Mouse (Mus musculus): Measurements from ENCODE around the gene Lrwd1. TPM values are rescaled to one million over a fixed set of nuclear protein-coding genes. Genes with fewer than 3 reads are reported as not detected.
"Not testable (repeated sequence)": the region's sequence is repeated elsewhere in the genome, so short reads cannot be mapped to it uniquely, and the experiment has no call there.

The Lrwd1 gene
- polyA plus RNA-seq, 1 experiment from 2014 or later = 43.2 TPM

DNA sequence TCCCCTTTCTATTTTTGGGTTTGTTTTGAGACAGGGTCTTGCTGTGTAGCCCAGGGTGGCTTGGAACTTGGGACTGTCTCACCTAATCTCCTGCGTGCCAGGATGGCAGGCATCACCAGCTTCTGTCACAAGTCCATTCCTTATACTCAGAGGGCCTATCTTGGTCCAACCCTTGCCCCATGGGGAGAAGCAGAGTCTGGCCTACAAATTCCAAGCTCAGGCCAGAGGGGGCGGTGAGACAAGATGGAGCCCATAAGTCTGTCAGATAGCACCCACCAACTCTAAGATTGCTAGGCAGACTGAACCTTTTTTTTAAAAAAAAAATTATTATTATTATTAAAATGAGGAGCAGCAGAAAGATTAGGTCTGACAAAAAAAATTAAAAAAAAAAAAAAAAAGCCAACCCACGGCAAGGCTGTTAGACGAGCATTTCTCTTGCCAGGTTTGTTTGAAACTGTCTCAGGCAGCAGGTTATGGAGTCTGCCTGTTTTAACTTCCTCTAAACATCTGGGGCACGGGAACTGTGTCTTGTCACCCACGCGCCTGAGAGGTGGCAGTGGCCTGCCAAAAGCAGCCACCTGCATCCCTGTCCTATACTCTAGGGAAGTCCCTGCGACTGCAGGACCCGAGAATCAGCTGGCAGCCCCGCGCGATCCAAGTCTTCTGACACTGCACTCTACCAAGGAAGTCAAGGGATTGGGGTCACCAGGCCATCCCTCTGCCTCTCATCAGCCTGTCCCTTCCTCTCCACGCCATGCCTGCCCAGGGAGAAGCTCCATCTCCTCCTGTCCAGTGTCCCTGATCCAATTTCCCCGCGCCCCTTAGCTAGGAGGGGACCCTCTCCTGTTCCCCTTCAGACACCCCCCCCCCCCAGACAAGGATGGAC, 34.0 kb upstream of the Lrwd1 start:
- Histone ChIP-seq H3K4me2 (peak overlapping the region; percentile 86), H3K36me3 (ENCODE audit: poor library complexity, severe bottlenecking) (peaks cover 16% of the 10 kb centered on the region), H3K4me3 (peak overlapping the region; percentile 60), H3K27ac (0 out of 2 replicates have a peak overlapping the region, but pooled peaks have one; percentile 1), H3K9ac (peak overlapping the region; percentile 79), H3K4me1 (peaks cover 28% of the 10 kb centered on the region), H3K9me3 (replicated peaks) (peaks cover 7% of the 10 kb centered on the region; the same call in 1 of the 2 replicates), H3K27me3 (0 out of 2 replicates have a peak, but pooled peaks cover 8% of the 10 kb centered on the region)
- ATAC-seq = peak; percentile 34; the same call in 1 of the 2 replicates
- 12% methylated on average over 15 of the region's 15 CpGs for WGBS

- WGBS = 90% methylated on average over 3 of the region's 3 CpGs
- Histone ChIP-seq H3K36me3 (ENCODE audit: poor library complexity, severe bottlenecking) (peaks cover 16% of the 10 kb centered on the region), H3K27me3 (0 out of 2 replicates have a peak, but pooled peaks cover 8% of the 10 kb centered on the region), H3K27ac (no peak overlapping the region), H3K4me2 (no peak overlapping the region), H3K4me1 (peaks cover 17% of the 10 kb centered on the region), H3K4me3 (no peak overlapping the region), H3K9me3 (replicated peaks) (peaks cover 7% of the 10 kb centered on the region; the same call in 1 of the 2 replicates), H3K9ac (no peak overlapping the region)
- ATAC-seq = no peak
Observed at GRCm38 (mm10) chr5:136168071-136168470, 32.2 kb upstream of the Lrwd1 start.

DNA sequence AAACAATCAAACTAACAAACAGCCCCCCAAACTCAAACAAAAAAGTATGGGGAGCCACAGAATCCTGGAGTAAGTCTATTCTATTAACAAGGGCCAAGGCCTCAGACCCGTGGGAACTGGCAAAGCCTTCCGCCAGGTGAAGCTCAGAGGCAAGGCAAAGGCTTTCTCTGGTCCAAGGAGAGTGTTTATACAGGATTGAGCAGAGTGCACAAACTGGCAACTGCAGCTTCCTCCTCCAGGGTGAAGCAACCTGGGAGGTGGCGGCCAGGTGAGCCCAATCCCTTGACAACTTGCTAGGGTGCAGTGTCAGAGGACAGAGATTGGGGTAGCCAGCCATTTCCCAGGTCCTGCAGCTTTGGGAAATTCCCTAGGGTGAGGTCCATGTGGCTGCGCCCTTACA, 31.4 kb upstream of the Lrwd1 start:
- peaks cover 17% of the 10 kb centered on the region for H3K4me1 ChIP-seq
- 95% methylated on average over 4 of the region's 4 CpGs for WGBS

DNA sequence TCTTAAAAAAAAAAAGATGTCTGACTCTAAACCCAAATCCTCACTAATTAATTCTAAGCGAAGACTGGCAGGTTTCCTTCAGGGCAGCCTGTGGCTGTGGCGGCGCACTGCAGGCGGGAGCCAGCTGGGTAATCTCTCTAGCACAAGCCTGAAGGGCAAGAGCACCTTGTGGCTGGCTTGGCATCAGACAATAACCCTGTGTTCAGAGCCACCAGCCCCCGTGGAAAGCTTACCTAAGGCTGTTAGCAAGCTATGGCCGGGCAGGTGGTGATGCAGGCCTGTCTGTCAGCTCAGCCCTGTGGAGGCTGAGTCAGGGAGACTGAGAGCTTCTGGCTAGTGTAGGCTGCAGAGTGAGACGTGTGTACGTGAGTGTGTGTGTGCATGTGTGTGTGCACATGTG, 29.4 kb upstream of the Lrwd1 start:
- no peak overlapping the region for H3K27ac ChIP-seq
- H3K4me2 ChIP-seq = no peak overlapping the region
- no peak overlapping the region for H3K9ac ChIP-seq
- H3K27me3 ChIP-seq = no peaks in the 10 kb centered on the region
- no peak overlapping the region for H3K4me3 ChIP-seq
- WGBS = 79% methylated on average over 8 of the region's 8 CpGs
- H3K4me1 ChIP-seq = peaks cover 4% of the 10 kb centered on the region
- ATAC-seq = no peak
- peaks cover 24% of the 10 kb centered on the region for H3K36me3 ChIP-seq (ENCODE audit: poor library complexity, severe bottlenecking)
- peaks cover 7% of the 10 kb centered on the region; the same call in 1 of the 2 replicates for H3K9me3 ChIP-seq (replicated peaks)

More for the DNA sequence above, 31.4 kb upstream of the Lrwd1 start:
- H3K27me3 ChIP-seq = 0 out of 2 replicates have a peak, but pooled peaks cover 6% of the 10 kb centered on the region
- H3K4me3 ChIP-seq = no peak overlapping the region
- peaks cover 16% of the 10 kb centered on the region for H3K36me3 ChIP-seq (ENCODE audit: poor library complexity, severe bottlenecking)
- no peak overlapping the region for H3K27ac ChIP-seq
- H3K4me2 ChIP-seq = no peak overlapping the region
- H3K9me3 ChIP-seq (replicated peaks) = peaks cover 7% of the 10 kb centered on the region; the same call in 1 of the 2 replicates
- no peak overlapping the region for H3K9ac ChIP-seq
- ATAC-seq = no peak

GRCm38 (mm10) chr5:136163807-136164474, 28.1 kb upstream of the Lrwd1 start:
- Histone ChIP-seq H3K9me3 (replicated peaks) (peaks cover 7% of the 10 kb centered on the region; the same call in 1 of the 2 replicates), H3K4me1 (no peaks in the 10 kb centered on the region), H3K4me2 (no peak overlapping the region), H3K36me3 (ENCODE audit: poor library complexity, severe bottlenecking) (peaks cover 26% of the 10 kb centered on the region), H3K9ac (no peak overlapping the region), H3K27me3 (no peaks in the 10 kb centered on the region), H3K27ac (no peak overlapping the region), H3K4me3 (no peak overlapping the region)
- 83% methylated on average over 11 of the region's 11 CpGs for WGBS
- peak; percentile 43; the same call in 1 of the 2 replicates for ATAC-seq

DNA sequence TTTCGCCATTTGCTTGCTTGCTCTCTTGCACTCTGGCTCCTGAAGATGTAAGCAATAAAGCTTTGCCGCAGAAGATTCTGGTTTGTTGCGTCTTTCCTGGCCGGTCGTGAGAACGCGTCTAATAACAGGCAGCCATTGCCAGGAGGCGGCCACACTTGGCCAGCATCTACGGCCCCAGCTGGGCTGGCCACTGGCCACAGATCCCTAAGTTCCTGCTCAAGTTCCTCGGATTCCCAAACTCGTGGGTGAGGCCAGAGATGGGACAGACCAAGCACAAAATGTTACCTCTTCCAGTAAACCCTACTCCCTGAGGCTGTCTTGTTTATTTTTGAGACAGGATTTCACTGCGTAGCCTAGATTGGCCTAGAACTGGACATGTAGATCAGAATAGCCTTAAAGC, 24.2 kb upstream of the Lrwd1 start:
- 91% methylated on average over 11 of the region's 12 CpGs for WGBS

GRCm38 (mm10) chr5:136155399-136155798, 19.5 kb upstream of the Lrwd1 start:
- ATAC-seq = no peak
- no peaks in the 10 kb centered on the region for H3K9me3 ChIP-seq (replicated peaks)
- H3K4me1 ChIP-seq = no peaks in the 10 kb centered on the region
- no peak overlapping the region for H3K4me2 ChIP-seq
- WGBS = 92% methylated on average over 5 of the region's 5 CpGs
- H3K9ac ChIP-seq = no peak overlapping the region
- no peaks in the 10 kb centered on the region for H3K27me3 ChIP-seq
- no peak overlapping the region for H3K4me3 ChIP-seq
- no peak overlapping the region for H3K27ac ChIP-seq
- H3K36me3 ChIP-seq (ENCODE audit: poor library complexity, severe bottlenecking) = peaks cover 4% of the 10 kb centered on the region; the same call in 1 of the 2 replicates

More for the DNA sequence above, 24.2 kb upstream of the Lrwd1 start:
- not testable (repeated sequence) for ATAC-seq; H3K4me3 ChIP-seq; H3K4me1 ChIP-seq; H3K4me2 ChIP-seq; H3K9me3 ChIP-seq (replicated peaks); H3K27me3 ChIP-seq; H3K27ac ChIP-seq; H3K9ac ChIP-seq
- peaks cover 10% of the 10 kb centered on the region; the same call in 1 of the 2 replicates for H3K36me3 ChIP-seq (ENCODE audit: poor library complexity, severe bottlenecking)

DNA sequence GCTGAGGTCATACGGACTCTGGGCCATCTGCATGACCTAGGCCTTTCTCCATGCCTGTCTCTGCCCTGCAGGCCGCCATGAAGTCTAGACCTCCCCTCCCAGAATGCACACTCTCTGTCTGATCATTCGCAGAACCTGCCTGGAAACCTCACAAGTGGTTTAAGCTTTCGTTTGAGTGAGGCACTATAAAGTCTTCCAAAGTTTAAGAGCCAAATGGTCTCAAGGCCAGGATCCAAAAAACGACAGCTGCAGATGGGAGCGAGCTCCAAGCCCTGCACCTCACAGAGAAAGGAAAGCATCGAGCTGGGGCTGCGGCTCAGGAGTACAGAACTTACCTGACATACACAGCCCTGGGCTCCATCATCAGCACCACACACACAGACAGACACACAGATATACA, 16.5 kb upstream of the Lrwd1 start:
- ATAC-seq = no peak
- no peak overlapping the region for H3K4me3 ChIP-seq
- no peaks in the 10 kb centered on the region for H3K27me3 ChIP-seq
- H3K4me2 ChIP-seq = no peak overlapping the region
- H3K4me1 ChIP-seq = no peaks in the 10 kb centered on the region
- 81% methylated on average over 8 of the region's 8 CpGs for WGBS
- no peaks in the 10 kb centered on the region for H3K36me3 ChIP-seq (ENCODE audit: poor library complexity, severe bottlenecking)
- H3K27ac ChIP-seq = no peak overlapping the region
- no peak overlapping the region for H3K9ac ChIP-seq
- no peaks in the 10 kb centered on the region for H3K9me3 ChIP-seq (replicated peaks)

GRCm38 (mm10) chr5:136149134-136149576, 13.3 kb upstream of the Lrwd1 start:
- H3K27me3 ChIP-seq; H3K9ac ChIP-seq; H3K27ac ChIP-seq; H3K4me3 ChIP-seq; H3K4me2 ChIP-seq; H3K36me3 ChIP-seq (ENCODE audit: poor library complexity, severe bottlenecking); H3K4me1 ChIP-seq; ATAC-seq; H3K9me3 ChIP-seq (replicated peaks): not testable (repeated sequence)
- 77% methylated on average over 5 of the region's 5 CpGs for WGBS

DNA sequence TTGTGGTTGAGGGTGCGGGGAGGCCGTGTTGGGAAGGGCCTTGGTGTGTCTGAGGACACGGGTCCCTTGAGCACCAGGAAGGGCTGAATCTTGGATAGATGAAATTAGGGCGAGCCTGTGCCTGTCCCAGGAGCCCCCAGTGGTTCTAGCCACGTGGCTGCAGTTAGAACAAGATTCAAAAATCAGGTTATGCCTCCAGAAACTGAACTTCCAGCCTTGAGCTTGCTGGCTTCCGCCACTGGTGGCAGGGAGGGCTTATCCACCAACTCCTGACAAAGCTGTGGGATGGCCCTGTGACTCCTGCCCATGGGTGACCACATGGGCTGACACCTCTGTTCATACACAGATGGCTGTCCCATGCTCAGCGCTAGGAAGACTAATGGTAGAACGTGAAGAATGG, 11.8 kb upstream of the Lrwd1 start:
- no peak overlapping the region for H3K27ac ChIP-seq
- H3K27me3 ChIP-seq = no peaks in the 10 kb centered on the region
- H3K9ac ChIP-seq = no peak overlapping the region
- no peak for ATAC-seq
- WGBS = 75% methylated on average over 8 of the region's 8 CpGs
- H3K4me2 ChIP-seq = no peak overlapping the region
- no peaks in the 10 kb centered on the region for H3K36me3 ChIP-seq (ENCODE audit: poor library complexity, severe bottlenecking)
- no peaks in the 10 kb centered on the region for H3K4me1 ChIP-seq
- H3K9me3 ChIP-seq (replicated peaks) = no peaks in the 10 kb centered on the region
- H3K4me3 ChIP-seq = no peak overlapping the region

DNA sequence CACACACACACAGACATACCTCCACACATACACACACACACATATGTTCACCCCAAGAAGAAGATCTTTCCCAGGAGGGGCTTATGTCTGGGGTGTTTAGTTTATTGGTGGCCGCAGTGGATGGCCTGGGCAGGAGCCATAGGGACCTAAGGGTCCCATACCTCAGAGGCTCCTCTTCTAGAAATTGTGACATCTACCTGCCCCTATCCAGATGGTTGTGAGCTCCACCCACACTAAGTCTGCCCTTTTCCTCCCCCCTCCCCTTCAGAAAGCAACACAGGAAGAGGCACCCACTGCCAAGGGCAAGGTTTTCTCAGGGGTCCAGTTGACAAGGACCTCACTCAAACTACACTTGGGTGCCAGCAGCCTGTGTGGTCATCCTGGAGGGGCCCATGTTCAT, 11.1 kb upstream of the Lrwd1 start:
- Histone ChIP-seq H3K36me3 (ENCODE audit: poor library complexity, severe bottlenecking) (peaks cover 7% of the 10 kb centered on the region), H3K4me3 (no peak overlapping the region), H3K27me3 (no peaks in the 10 kb centered on the region), H3K4me2 (no peak overlapping the region), H3K4me1 (no peaks in the 10 kb centered on the region), H3K9ac (no peak overlapping the region), H3K27ac (no peak overlapping the region), H3K9me3 (replicated peaks) (no peaks in the 10 kb centered on the region)
- no peak for ATAC-seq
- 91% methylated on average over 1 of the region's 1 CpGs for WGBS

Data from forebrain, embryonic 13.5 days (tissue).